Mouse (Mus musculus): ENCODE measurements at regions not wholly inside any gene's neighbourhood (a gene's known extent, or its start where the extent isn't known, plus 50 kb on each side); places are given as distances from the start of the nearest gene placed in this dataset.

- Histone ChIP-seq H3K9me3 (no peaks in the 10 kb centered on the region), H3K4me1 (peaks cover 27% of the 10 kb centered on the region), H3K4me3 (no peak overlapping the region), H3K36me3 (no peaks in the 10 kb centered on the region), H3K9ac (no peak overlapping the region), H3K4me2 (no peak overlapping the region), H3K27me3 (peaks cover 14% of the 10 kb centered on the region; the same call in 1 of the 2 replicates), H3K27ac (no peak overlapping the region; the same call in 1 of the 2 replicates)
- ATAC-seq (ENCODE audit: borderline replicate concordance, extremely low read depth, low FRiP score, low TSS enrichment), result no peak; the same call in 1 of the 2 replicates
- 26% methylated on average over 7 of the region's 7 CpGs for WGBS
These were observed 106.3 kb upstream of the Sulf2 start for GRCm38 (mm10) chr2:166261799-166262198.

- Histone ChIP-seq H3K27me3 (peaks cover 14% of the 10 kb centered on the region; the same call in 1 of the 2 replicates), H3K4me2 (no peak overlapping the region), H3K9me3 (no peaks in the 10 kb centered on the region), H3K36me3 (no peaks in the 10 kb centered on the region), H3K4me3 (no peak overlapping the region), H3K4me1 (peaks cover 27% of the 10 kb centered on the region), H3K27ac (no peak overlapping the region; the same call in 1 of the 2 replicates), H3K9ac (no peak overlapping the region)
- ATAC-seq (ENCODE audit: borderline replicate concordance, extremely low read depth, low FRiP score, low TSS enrichment), result no peak
- 28% methylated on average over 7 of the region's 7 CpGs for whole genome bisulfite sequencing
These were observed 105.6 kb upstream of the Sulf2 start for GRCm38 (mm10) chr2:166261065-166261464.

- peak overlapping the region; percentile 28; the same call in 1 of the 2 replicates for H3K4me2 ChIP-seq
- ATAC-seq (ENCODE audit: borderline replicate concordance, extremely low read depth, low FRiP score, low TSS enrichment), result no peak
These were observed 103.3 kb upstream of the Sulf2 start for GRCm38 (mm10) chr2:166258771-166259180.

GRCm38 (mm10) chr2:166257666-166258065 is 102.2 kb upstream of the Sulf2 start:
- no peak overlapping the region for H3K9ac ChIP-seq
- 63% methylated on average over 4 of the region's 4 CpGs for WGBS
- no peaks in the 10 kb centered on the region for H3K9me3 ChIP-seq
- no peaks in the 10 kb centered on the region for H3K36me3 ChIP-seq
- H3K4me2 ChIP-seq, result no peak overlapping the region
- no peak for ATAC-seq (ENCODE audit: borderline replicate concordance, extremely low read depth, low FRiP score, low TSS enrichment)
- no peak overlapping the region for H3K27ac ChIP-seq
- peaks cover 27% of the 10 kb centered on the region for H3K4me1 ChIP-seq
- peaks cover 7% of the 10 kb centered on the region; the same call in 1 of the 2 replicates for H3K27me3 ChIP-seq
- no peak overlapping the region for H3K4me3 ChIP-seq

More at GRCm38 (mm10) chr2:166258771-166259180, 103.3 kb upstream of the Sulf2 start:
- Histone ChIP-seq H3K27me3 (peaks cover 11% of the 10 kb centered on the region; the same call in 1 of the 2 replicates), H3K4me1 (peaks cover 27% of the 10 kb centered on the region), H3K9me3 (no peaks in the 10 kb centered on the region), H3K27ac (no peak overlapping the region), H3K4me3 (no peak overlapping the region), H3K36me3 (no peaks in the 10 kb centered on the region), H3K9ac (no peak overlapping the region)
- 12% methylated on average over 7 of the region's 7 CpGs for WGBS

- Histone ChIP-seq H3K4me3 (no peak overlapping the region), H3K27me3 (no peaks in the 10 kb centered on the region), H3K4me2 (no peak overlapping the region), H3K9ac (no peak overlapping the region), H3K4me1 (peaks cover 15% of the 10 kb centered on the region), H3K9me3 (no peaks in the 10 kb centered on the region), H3K36me3 (no peaks in the 10 kb centered on the region), H3K27ac (no peak overlapping the region)
- 80% methylated on average over 10 of the region's 10 CpGs for whole genome bisulfite sequencing
- ATAC-seq (ENCODE audit: borderline replicate concordance, extremely low read depth, low FRiP score, low TSS enrichment), result no peak
These were observed 100.7 kb upstream of the Sulf2 start for GRCm38 (mm10) chr2:166256193-166256592.

- Histone ChIP-seq H3K9ac (no peak overlapping the region), H3K4me3 (no peak overlapping the region), H3K9me3 (no peaks in the 10 kb centered on the region), H3K36me3 (no peaks in the 10 kb centered on the region), H3K4me1 (peaks cover 15% of the 10 kb centered on the region), H3K27me3 (no peaks in the 10 kb centered on the region), H3K27ac (no peak overlapping the region), H3K4me2 (no peak overlapping the region)
- WGBS, result 82% methylated on average over 6 of the region's 6 CpGs
- no peak for ATAC-seq (ENCODE audit: borderline replicate concordance, extremely low read depth, low FRiP score, low TSS enrichment)
These were observed 99.1 kb upstream of the Sulf2 start for GRCm38 (mm10) chr2:166254581-166254980.

- no peak overlapping the region for H3K4me2 ChIP-seq
- no peak for ATAC-seq (ENCODE audit: borderline replicate concordance, extremely low read depth, low FRiP score, low TSS enrichment)
- no peaks in the 10 kb centered on the region; the same call in 1 of the 2 replicates for H3K27me3 ChIP-seq
- no peaks in the 10 kb centered on the region for H3K9me3 ChIP-seq
- H3K36me3 ChIP-seq, result no peaks in the 10 kb centered on the region
- peaks cover 11% of the 10 kb centered on the region for H3K4me1 ChIP-seq
- H3K9ac ChIP-seq, result no peak overlapping the region
- H3K27ac ChIP-seq, result no peak overlapping the region
- no peak overlapping the region for H3K4me3 ChIP-seq
- 86% methylated on average over 3 of the region's 3 CpGs for WGBS
These were observed 96.6 kb upstream of the Sulf2 start for GRCm38 (mm10) chr2:166252107-166252506.

- H3K4me2 ChIP-seq, result no peak overlapping the region
- peaks cover 11% of the 10 kb centered on the region for H3K4me1 ChIP-seq
- H3K4me3 ChIP-seq, result no peak overlapping the region
- no peaks in the 10 kb centered on the region for H3K9me3 ChIP-seq
- no peaks in the 10 kb centered on the region for H3K36me3 ChIP-seq
- no peak for ATAC-seq (ENCODE audit: borderline replicate concordance, extremely low read depth, low FRiP score, low TSS enrichment)
- H3K27me3 ChIP-seq, result no peaks in the 10 kb centered on the region; the same call in 1 of the 2 replicates
- no peak overlapping the region for H3K9ac ChIP-seq
- WGBS, result 54% methylated on average over 5 of the region's 5 CpGs
- H3K27ac ChIP-seq, result no peak overlapping the region
These were observed 96.0 kb upstream of the Sulf2 start for GRCm38 (mm10) chr2:166251421-166251820.

GRCm38 (mm10) chr2:166250571-166250970 is 95.1 kb upstream of the Sulf2 start:
- H3K4me2 ChIP-seq, result no peak overlapping the region
- no peak overlapping the region for H3K27ac ChIP-seq
- no peaks in the 10 kb centered on the region for H3K36me3 ChIP-seq
- ATAC-seq (ENCODE audit: borderline replicate concordance, extremely low read depth, low FRiP score, low TSS enrichment), result no peak
- no peak overlapping the region for H3K9ac ChIP-seq
- WGBS, result 63% methylated on average over 10 of the region's 10 CpGs
- H3K9me3 ChIP-seq, result no peaks in the 10 kb centered on the region
- H3K4me3 ChIP-seq, result no peak overlapping the region
- peaks cover 11% of the 10 kb centered on the region for H3K4me1 ChIP-seq
- H3K27me3 ChIP-seq, result no peaks in the 10 kb centered on the region; the same call in 1 of the 2 replicates

GRCm38 (mm10) chr2:166249338-166249950 is 94.0 kb upstream of the Sulf2 start:
- no peak overlapping the region for H3K4me3 ChIP-seq
- H3K4me2 ChIP-seq, result no peak overlapping the region
- H3K9ac ChIP-seq, result no peak overlapping the region
- ATAC-seq (ENCODE audit: borderline replicate concordance, extremely low read depth, low FRiP score, low TSS enrichment), result no peak
- H3K27me3 ChIP-seq, result peaks cover 6% of the 10 kb centered on the region; the same call in 1 of the 2 replicates
- H3K4me1 ChIP-seq, result peaks cover 11% of the 10 kb centered on the region
- no peaks in the 10 kb centered on the region for H3K9me3 ChIP-seq
- H3K27ac ChIP-seq, result no peak overlapping the region
- WGBS, result 11% methylated on average over 7 of the region's 7 CpGs
- no peaks in the 10 kb centered on the region for H3K36me3 ChIP-seq

- Histone ChIP-seq H3K9me3 (no peaks in the 10 kb centered on the region), H3K4me1 (peaks cover 11% of the 10 kb centered on the region), H3K27ac (no peak overlapping the region), H3K9ac (no peak overlapping the region), H3K4me2 (no peak overlapping the region), H3K4me3 (no peak overlapping the region), H3K27me3 (peaks cover 10% of the 10 kb centered on the region; the same call in 1 of the 2 replicates), H3K36me3 (no peaks in the 10 kb centered on the region)
- 71% methylated on average over 16 of the region's 17 CpGs for WGBS
- no peak for ATAC-seq (ENCODE audit: borderline replicate concordance, extremely low read depth, low FRiP score, low TSS enrichment)
These were observed 91.1 kb upstream of the Sulf2 start for GRCm38 (mm10) chr2:166246401-166247189.

- no peak for ATAC-seq (ENCODE audit: borderline replicate concordance, extremely low read depth, low FRiP score, low TSS enrichment)
- Histone ChIP-seq H3K36me3 (no peaks in the 10 kb centered on the region), H3K27ac (no peak overlapping the region), H3K4me1 (peaks cover 6% of the 10 kb centered on the region; the same call in 1 of the 2 replicates), H3K9me3 (no peaks in the 10 kb centered on the region), H3K27me3 (peaks cover 10% of the 10 kb centered on the region; the same call in 1 of the 2 replicates), H3K4me2 (no peak overlapping the region), H3K9ac (no peak overlapping the region), H3K4me3 (no peak overlapping the region)
- WGBS, result 37% methylated on average over 8 of the region's 8 CpGs
These were observed 89.8 kb upstream of the Sulf2 start for GRCm38 (mm10) chr2:166245219-166245618.

All from lung, embryonic 15.5 days (tissue).